Mouse (Mus musculus): Measurements from ENCODE around the gene Spata5.
A peak's percentile ranks its signal among the peaks of the same experiment; 100 is the strongest.
"Not testable (repeated sequence)": the region's sequence is repeated elsewhere in the genome, so short reads cannot be mapped to it uniquely, and the experiment has no call there.

Spata5 gene

DNA sequence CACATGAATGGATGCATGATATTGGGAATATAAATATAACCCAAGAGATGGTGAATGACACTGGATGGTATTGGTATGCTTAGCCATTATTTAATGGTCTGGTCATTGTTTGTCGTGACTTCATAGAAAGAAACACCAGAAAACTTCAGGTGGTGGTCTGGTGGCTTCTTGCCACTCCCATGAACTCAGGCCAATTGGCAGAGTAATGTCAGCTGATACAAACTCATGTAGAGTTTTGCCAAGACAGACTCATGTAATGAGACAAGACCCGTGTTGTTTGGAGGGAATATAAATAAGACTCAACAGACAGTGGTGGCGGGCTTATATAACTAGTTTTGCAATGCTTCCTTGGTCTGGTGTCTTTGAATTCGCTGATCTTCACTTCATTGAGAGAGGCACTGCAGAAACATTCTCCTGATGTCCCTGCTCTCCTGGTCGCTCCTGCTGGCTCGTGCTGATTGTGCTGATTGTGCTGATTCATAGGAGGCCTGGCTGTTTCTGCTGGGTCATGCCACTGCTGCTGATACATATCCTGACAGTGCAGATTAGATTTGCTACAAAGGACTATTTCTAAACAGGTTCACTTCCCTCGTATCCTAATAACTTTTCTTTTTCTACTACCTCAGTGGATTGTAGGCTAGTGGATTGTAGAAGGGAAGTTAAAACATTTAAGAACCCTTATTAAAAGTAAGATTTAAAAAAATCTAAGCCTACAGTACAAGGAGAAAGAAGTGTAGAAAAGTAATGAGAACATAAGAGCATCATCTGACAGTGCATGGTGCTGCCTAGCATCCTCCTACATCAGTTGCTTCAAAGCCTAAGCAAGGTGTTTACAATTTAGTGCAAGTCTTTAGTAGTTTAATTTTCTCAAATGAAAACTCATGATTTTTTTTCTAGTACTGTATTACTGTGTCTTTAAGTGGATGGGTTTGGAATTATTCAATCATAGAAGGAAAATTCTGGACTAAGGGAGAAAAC is 90.6 kb downstream of the Spata5 start:
- no peak for DNase-seq (ENCODE audit: low spot score)

DNA sequence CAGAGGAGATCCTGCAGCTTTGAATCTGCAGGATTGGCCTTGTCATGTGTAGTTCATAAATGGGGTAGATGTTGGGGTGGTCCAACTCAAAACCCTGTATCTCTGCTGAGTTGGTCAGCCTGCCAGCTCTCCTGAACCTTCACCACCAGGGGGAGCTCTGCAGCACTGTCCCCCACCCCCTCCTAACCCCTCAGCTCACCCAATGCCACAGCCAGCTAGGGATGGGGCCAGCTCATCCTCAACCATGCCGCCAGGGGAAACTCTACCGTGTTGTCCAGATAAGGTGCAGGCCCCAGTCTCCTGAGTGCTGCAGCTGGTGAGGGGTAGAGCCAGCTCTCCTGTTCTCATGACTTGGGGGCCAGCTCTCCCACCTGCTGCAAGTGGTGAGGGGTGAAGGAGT is 95.8 kb downstream of the Spata5 start:
- peak; percentile 10 for DNase-seq (ENCODE audit: low spot score)

DNA sequence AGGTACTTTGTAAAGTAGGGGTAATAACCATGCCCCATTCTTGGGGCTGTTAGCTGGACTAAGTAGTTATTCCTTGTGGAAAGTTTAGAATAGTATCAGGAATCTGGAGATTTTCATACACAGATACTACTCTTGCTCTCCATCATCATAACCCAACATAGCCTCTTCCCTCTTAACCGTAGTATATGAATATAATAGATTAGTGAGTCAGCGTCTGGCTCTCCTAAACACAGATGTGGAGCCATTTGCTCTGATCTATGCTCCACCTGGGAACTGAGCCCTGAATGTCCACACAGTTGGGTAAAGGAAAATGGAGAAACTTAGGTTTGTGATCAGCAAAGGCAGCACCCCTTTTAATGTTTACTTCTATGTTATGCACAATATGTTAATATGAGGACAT is 96.7 kb downstream of the Spata5 start:
- no peak for DNase-seq (ENCODE audit: low spot score)

DNA sequence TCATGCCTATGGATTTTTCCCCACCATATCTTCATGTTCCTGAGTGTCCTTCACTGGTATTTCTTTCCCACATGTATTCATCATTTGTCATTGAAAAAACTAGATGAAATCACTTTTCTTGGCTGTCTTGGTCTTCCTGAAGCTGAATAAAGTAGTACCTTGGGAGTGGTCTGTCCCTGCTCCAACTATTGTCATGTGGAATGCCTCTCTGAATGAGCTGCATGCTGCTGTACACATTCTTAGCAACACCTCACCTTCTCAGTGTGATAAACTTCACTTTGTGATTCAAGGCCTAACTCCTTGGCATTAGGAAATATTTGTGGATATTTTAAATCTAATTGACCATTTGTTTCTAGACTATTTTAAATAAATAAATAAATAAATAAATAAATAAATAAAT is 98.9 kb downstream of the Spata5 start:
- no peak for DNase-seq (ENCODE audit: low spot score)

DNA sequence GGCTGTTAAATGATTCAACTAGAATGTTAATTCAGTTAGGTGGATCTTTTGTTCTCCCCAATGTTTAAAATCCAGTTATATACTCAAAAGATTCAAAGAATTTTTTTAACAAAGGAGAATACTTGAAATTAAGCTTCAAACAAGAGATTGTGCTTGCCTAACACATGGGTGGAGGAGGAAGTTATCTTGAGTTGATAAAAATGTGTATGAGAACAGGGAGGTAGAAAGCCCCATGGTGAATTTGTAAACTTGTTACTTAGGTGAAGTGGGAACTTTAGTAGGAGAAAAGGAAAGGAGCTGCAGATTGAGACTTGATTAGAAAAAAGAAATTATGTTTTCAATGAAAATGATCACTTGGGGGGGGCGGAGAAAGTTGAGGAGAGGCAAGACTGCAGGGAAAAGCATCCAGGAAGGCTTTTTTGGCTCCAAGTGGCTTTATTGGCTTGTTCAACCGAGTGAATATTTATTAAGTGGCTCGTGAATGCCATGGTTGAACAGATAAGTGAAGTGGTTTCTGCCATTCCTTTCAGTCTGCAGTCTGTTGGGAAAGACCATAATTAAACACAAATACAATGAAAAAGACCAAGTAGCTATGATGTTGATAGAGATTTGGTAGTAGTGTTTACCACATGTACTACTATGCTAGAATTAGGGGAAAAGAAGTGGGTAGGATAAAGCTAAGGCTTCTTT is 100.8 kb downstream of the Spata5 start:
- no peak for DNase-seq (ENCODE audit: low spot score)

DNA sequence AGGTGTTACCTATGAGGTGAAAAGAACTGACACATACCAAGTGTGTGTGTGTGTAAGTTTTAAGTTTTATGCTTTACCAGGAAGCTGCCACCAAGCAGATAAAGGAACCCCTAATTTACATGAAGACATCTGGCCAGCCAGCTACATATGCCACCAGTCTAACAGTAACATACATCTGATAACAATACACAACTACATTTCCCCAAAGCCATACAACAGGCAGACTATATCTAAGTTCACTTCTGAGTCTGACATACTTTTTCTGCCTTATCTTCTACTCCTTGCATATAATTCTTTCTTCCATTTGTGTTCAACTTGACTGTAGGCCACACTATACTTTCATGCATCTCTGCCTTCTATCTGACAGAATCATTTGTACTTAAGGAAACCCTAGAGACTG is 112.4 kb downstream of the Spata5 start:
- DNase-seq (ENCODE audit: low spot score), result no peak

DNA sequence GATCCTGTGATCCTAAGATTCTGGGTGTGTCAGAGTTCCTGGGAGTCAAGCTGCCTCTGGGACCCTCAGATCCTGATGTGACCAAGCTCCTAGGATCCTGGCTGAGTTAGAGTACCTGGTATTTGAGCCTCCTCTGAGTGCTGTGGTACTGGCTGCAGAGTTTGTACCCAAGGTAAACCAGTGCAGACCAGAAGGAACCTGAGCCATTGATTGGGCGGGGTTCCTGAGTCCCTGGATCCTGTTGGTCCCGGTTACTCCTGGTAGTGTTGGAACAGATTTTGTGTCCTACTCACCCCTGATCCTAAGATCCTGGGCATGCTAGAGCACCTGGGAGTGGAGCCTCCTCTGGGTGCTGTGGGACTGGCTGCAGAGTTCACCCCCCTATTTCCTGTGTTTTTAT is 121.0 kb downstream of the Spata5 start:
- DNase-seq (ENCODE audit: low spot score), result not testable (repeated sequence)

DNA sequence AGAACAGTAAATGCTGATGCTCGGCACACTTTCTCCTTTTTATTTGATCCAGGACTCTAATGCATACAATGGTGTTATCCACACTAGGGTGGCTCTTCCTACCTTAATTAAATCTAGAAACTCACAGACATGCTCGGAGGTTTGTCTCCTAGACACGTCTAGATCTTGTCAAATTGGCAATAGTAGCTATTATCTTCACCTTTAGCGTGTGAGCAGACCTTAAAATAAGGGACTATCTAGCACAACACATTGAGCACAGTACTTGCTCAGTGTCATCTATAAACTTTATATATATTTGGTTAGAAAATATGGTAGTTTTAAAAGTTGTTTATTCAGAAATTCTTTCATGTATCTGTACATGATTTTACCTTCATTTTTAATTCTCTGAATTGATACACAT is 126.7 kb downstream of the Spata5 start:
- DNase-seq (ENCODE audit: low spot score), result no peak

DNA sequence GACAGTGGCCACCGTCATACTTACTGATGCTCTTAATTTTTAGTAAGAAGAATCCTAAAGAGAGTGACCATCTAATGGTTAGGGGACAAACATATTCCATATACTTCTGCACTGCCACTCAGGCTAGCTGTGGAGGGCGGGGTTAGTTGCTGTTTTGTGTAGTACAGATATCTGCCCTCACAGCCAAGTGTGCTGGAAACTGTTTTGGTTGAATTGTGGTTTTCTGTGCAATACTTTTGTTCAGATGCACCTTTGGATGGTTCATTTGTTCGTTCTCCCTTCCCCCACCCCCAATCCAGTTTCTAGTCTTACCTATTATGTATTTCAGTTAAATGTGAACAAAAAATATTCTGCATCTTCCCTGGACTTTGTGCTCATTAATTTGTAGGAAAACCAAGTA is 130.5 kb downstream of the Spata5 start:
- no peak for DNase-seq (ENCODE audit: low spot score)

DNA sequence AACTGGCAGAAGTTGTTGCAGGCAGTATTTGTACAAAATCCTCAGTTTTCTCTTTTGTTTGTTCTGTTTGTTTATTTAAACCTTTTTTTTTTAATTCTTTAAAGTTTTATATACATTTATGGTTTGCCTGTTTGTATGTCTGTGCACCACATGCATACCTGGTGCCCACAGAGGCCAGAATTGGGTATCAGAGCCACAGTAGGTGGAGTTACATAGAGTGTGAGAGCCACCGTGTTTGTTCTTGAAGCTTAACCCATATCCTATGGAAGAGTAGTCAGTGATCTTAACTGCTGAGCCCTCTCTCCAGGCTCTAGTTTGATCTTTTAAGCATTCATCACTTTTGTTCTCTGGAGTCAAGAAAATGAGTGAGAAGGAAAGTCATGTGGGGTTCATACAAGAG is 130.9 kb downstream of the Spata5 start:
- DNase-seq (ENCODE audit: low spot score), result no peak

DNA sequence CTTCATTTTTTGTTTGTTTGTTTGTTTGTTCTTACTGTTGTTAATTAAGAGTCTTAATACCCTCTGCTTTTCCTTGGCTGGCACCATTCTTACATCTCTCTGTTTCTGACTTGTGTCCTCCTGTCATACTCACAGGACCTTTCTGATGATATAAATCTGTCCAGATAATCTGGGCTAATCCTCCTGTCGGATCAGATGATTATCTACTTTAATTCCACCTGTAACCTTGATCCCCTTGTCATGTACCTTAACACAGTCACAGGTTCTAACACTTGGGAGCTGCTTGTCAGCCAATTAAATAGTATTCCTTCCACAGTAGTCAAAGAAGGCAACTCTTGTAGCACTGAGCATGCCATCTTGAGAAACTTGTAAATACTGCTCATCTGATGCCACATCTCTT is 131.8 kb downstream of the Spata5 start:
- DNase-seq (ENCODE audit: low spot score), result no peak

DNA sequence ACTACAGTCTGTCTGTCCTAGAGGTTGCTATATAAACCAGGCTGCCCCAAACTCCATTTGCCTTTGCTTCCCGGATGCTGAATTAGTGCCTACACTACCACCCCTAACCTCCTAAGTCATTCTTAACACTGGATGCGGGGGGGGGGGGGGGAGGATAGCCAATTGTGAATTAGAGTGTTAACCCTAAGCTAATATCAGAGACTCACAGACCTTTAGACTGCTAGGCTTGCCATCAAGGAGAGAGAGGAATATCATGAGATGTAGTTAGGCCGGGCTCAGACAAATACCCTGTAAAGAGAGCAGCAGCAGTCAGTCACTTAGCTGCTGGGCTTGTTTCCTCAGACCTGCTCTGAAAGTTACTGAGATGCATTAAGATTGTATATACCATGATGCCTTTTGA is 132.5 kb downstream of the Spata5 start:
- DNase-seq (ENCODE audit: low spot score), result no peak

DNA sequence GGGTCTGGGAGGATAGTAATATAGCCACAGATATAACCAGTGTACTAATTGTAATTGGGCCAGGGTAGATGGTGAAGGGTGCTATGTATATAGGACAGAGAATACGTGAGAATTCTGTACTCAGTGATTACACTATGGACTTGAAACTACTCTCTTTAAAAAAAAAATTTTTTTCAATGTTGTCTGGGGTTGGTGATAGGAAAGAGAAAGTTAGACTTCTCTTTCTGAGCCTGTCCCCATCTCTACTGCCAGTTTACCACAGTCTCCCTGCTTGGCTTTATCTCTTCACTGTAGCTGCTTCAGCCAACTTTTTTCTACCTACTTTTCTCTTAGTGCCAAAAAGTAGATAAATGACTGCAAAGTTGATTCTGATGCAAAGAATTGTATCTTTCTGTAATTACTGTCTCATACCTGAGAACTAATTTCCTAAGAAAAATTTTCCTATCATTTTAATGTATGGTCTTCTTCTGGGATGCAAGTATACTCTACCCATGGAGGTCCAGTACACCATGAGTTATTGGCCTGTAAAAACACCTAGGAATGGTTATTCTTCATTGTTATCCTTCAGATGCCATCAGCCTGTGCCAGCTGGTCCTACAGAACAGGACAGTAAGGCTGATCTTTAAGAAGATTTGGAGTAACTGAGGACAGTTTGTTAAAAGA is 133.8 kb downstream of the Spata5 start:
- DNase-seq (ENCODE audit: low spot score), result no peak

DNA sequence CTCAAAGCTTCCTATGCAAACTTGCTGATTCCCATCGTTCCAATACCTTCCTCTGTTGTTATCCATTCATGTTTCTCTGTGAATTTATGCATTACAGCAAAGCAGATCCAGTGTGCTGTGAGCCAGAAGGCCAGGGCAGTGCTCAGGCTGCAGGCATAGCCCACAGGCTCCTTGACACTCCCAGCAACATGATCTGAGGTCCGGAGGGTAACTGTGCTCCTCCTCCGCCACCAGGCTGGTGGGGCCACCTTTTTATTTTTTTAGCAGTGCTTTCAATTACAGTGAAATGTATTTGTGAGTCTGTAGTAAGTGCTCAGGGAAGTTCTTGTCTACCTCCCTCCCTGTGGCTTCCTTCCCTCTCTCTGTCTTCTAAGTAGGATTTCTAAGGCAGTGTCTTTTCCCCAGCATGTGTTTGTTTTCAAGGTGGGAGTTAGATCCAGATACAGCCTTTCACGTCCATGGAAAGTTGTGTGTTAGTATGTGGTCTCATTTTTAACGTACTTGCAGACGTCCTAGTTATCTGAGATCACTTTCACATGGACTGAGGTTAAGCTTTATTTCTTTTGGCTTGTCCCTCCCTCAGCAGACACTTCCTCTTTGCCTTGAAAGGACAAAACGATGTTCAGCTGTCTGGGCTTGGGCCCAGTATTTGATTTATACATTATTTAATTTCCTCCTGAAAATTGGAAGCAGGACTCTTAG is 136.9 kb downstream of the Spata5 start:
- no peak for DNase-seq (ENCODE audit: low spot score)

DNA sequence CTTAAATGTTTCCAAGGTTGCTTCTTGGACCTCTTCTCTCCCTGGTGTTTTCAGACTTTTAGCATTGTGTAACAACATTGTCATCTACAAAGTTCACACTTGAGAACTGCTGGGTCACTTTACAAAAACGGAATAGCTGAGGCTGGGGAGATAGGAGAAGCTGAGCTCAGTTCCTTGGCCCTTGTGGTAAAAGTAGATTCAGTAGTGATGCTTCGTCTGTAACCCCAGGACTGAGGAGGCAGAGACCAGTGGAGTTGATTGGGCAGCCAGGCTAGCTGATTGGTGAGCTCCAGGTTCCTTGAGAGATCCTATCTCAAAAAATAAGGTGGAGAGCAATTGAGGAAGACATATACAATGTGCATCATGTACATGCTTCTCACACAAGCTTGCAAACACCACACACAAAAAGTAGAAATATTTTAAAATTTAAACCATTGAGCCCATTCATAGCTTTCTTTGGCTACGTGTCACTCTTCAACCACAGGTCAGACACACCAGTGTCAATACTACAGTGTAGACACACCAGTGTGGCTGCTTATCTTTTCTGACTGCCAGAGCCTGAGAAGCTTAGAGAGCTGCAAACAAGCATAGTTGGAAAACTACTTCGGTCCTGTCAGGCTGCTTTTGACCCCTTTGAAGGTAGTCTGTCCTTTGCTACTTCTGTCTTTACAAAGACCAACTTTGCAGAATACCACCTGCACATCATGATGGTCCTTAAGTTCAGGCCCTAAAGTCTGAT is 138.2 kb downstream of the Spata5 start:
- DNase-seq (ENCODE audit: low spot score), result no peak

DNA sequence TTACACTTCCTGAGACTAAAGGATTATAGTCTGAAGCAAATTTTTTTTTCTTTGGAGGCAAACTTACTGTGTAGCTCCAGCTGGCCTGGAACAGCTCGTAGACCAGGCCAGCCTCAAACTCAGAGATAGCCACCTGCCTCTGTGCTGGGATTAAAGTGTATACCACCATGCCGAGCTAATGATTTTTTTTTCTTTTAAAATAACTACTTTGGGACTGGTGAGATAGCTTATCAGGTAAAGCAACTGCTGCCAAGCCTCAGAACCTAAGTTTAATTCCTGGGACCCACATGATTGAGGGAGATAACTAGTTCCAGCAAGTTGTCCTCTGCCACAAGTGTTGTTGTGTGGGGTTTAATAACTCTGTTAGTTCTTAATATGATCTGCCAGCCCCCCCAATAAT is 139.6 kb downstream of the Spata5 start:
- no peak for DNase-seq (ENCODE audit: low spot score)

DNA sequence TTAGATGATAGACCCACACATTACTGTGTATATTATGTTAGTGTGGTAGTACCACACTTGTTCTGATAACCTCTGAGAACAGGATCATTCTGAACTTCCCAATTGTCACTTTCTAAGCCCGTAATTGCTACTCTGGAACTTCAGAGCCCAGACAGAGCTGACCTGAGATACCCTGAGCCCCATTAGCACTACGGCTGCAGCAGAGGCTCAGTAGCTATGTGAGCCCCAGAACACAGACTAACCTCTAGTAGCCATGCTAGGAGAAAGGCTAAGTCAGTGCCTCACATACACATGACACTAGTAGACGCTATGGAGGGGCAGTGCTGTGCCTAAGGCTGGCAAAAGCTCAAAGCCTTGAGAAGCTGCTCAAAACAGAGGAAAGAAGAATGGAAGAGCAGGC is 141.8 kb downstream of the Spata5 start:
- no peak for DNase-seq (ENCODE audit: low spot score)

DNA sequence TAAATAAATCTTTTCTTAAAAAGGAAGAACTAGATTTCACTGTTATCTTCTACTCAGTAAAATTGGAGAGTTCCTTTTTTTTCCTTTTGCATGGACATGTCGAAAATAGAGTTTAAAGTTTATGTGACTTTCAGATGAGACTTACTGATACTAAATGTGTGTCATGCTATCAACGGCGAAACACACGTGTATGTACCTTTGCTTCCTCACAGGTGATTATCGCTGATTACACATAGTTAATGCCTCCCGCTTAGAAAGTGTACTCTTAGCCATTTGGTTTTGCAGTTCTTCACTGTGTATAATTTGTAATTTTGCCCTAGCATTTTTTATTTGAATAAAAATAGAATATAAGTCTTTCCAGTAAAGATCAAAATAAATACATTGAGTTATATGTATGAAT is 146.4 kb downstream of the Spata5 start:
- DNase-seq (ENCODE audit: low spot score), result no peak

DNA sequence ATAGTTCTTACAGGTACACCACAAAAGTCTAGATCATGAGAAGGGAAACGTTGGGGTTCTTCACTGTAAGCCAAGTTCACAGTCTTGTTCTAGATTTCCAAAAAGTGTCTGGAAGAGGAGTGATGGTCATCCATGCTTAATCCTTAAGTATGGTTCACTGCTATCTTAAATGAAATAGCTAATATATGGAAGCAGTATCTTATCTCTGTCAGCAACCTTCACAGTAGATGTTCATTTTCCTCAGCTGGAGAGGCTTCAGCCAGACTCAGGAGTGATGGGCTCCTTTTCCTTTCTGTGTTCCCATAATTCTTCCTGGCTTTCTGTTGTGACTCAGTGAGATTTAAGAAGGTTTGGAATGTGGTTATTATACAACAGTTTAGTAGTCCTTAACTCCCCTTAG is 147.8 kb downstream of the Spata5 start:
- no peak for DNase-seq (ENCODE audit: low spot score)

DNA sequence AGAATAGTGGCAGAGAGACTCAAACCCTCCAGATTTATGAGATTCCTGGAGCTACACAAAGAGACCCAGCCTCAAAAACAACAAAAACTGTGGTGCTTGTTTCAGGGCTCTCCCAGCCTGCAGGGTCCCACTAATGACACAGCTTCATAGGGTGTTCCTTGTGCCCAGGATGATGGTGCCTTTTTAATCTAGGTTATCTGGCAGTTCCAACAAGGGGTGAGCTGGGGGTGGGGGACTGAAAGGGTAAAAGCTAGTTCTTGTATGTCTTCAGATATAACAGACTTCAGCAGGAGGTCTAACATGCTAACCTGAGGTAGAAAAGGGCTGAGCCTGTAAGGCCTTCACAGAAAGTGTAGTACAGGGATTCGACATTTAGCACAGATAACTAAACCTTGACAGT is 149.1 kb downstream of the Spata5 start:
- DNase-seq (ENCODE audit: low spot score), result no peak
